Mouse (Mus musculus): ENCODE measurements at regions not wholly inside any gene's neighbourhood (a gene's known extent, or its start where the extent isn't known, plus 50 kb on each side); places are given as distances from the start of the nearest gene placed in this dataset.

DNA sequence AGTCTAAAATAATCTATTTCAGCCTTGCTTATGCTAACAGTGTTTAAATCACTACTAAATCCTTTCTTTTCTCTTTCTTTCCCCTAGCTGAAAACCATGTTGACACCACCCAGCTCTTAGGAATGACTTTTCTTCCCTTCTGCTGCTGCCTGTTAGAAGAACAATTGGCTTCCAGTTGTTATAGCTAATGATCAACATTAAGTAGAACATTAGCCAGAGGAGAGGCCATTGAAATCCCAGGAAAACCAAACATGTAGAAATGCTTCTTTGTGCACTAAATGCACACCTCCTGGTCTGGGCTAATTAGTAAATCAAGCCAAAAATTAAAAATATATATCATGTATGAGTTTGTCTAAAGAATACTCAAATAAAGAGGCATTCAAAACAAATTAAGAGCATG is 703.0 kb upstream of the Arpp21 start:
- no peak for TF ChIP-seq GATA1 (IDR thresholded peaks at IDR 0.05; ENCODE audit: low read length)

DNA sequence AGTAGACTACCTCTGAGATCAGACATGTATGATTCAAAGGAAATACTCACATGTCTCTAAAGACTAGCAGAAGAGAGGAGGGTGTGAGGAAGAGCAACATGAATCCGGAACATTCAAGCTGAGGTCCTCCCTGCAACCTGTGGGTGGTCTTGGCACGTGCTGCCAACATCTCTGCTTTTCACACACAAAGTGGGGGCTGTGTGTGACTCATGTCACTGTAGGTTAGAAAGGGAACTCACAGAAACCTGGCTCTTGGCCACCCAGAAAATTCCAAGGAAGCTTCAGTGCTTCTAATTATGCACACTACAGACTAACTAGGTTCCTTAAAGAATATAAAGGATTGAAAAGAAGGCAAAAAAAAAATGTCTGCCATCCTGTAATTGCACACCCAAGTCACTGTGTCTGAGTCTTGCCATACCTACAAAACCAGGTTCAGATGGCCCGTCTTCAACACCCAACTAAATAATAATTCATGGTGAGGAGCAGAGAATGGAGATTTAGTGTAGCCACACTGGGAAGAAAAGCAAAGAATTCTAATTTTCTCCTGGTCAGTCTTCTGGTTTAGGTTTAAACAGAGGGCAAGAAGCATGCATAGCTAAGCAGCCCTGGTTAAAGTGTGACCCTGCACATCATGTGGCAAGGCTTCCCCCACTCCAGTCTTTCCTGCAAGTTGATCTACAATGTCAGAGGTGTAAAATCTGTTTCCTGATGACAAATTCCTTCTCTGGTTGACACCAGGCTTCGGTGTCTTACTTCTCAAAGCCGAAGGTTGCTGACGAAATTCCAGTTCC is 673.8 kb upstream of the Arpp21 start:
- TF ChIP-seq GATA1 (IDR thresholded peaks at IDR 0.05; ENCODE audit: low read length): no peak

DNA sequence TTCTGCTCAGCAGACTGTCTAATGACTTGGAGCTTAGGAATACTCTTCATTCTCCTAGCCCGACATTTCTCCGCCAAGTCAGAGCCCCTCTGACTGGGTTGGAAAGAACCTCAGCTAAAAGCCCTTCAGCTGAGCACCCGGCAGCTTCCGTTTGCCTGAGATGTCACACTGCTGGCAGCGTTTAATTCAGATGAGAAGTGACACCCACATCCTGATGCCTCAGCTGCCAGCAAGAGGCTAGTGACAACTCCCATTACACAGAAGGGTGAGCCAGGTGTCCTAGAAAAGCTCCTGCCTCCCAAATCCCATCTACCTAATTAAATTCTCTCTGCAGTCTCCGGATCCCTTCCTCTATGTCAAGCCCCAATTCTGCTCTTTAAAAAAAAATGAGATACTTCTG is 670.2 kb upstream of the Arpp21 start:
- no peak for TF ChIP-seq GATA1 (IDR thresholded peaks at IDR 0.05; ENCODE audit: low read length)

DNA sequence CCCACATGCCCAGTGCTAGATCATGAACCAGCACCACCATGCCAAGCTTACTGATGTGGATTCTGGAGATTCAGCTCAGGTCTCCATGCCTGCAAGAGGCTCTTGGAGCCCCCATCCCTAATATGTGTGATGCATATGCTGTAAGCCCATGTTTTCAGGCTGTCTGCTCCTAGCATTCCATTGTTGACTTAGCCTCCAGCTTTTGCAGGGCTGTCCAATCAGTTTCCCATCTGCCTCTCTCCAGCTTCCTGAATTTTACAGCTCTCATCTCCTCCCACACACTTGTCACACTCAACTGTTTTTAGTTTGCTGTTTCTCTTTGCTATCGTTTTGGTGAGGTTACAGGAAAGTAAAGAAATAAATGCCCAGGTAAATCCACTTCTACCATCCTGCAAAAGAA is 629.2 kb upstream of the Arpp21 start:
- TF ChIP-seq GATA1 (IDR thresholded peaks at IDR 0.05; ENCODE audit: low read length): no peak

DNA sequence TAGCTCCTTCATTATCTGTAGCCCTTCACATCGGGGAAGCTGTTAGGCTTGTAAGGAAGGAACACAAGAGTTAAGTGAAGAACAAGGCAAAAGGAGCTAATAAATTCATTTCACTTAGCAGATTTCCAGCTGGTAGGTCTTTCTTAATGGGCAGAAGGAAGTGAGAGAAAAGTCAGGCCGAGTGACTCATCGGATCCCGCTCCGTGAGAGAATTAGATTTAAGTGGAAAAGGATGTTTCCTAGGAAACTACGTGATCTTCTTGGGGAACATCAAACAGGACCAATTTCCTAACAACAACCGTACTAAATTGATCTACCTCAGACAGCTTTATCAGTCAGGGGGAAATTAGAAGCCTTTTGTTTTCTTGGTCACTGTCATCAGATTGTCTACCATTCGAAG is 625.4 kb upstream of the Arpp21 start:
- TF ChIP-seq GATA1 (IDR thresholded peaks at IDR 0.05; ENCODE audit: low read length): no peak

DNA sequence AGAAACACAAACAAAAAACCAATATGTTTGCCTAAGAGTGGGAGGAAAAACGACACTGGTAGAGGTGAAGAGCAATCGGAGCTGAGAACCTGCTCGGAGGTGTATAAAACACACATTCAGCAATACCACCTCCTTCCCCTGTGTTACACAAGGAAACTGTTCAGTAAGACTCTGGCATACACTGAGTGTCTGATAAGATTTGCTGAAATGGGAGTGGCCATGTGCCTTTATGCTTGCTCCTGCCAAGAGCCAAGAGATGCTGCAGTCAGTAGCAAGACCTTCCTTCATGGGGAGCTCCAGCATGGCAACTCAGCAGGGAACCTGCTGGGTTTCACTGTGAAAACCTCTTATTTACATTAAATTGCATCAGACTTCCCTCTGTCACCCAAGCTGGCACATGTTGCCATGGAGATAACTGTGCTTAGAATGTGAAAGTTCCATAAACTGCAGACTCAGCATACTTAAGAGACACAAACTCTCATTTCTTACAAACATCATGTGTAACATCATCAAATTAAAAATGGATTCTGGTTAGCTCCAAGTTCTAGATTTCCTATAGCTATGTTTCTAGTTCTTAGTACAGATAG is 624.7 kb upstream of the Arpp21 start:
- no peak for TF ChIP-seq GATA1 (IDR thresholded peaks at IDR 0.05; ENCODE audit: low read length)

DNA sequence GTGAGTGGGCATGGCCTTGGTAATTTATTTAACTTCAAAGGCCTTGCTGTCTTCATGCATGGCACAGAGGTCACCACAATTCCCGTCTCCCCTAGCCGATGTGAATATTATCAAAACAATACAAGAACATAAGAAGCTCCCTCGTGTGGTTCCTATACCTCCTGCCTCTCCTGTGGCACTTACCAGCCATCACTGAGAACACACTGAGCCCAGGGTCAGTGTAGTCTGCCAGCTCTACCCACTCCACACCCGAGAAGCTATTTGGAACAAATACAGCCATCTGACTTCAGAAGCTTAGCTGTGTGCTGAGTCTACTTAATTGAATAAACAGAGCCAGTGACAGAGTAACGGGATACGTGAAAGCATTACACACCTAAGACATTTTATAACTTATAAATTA is 605.7 kb upstream of the Arpp21 start:
- no peak for TF ChIP-seq GATA1 (IDR thresholded peaks at IDR 0.05; ENCODE audit: low read length)

DNA sequence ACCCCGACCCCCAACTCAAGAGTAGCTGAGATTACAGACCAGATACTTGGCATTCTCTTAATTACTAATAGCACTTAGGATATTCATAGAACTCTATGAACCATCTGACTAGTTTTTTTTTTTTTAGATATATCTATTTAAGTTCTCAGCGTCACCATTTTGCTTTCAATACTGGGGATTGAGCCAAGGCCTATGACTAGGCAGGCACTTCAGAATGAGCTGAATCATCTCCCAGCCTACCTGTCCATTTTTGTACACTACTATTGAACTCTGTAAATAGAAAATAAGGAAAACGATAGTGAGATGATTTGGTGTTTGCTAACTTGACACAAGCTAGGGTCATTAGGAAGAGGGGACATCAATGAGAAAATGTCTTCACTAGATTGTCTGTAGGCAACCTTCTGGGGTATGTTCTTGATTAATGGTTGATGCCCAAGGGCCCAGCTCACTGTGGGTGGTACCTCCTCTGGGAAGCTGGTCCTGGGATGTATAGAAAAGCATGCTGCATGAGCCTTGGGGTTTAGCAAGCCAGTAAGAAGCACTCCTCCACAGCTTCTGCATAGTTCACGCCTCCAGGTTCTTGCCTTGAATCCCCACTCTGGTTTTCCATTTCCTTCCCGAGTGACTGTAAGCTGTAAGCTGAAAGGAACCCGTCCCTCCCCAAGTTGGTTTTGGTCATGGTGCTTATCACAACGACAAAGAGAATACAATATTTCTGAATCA is 603.5 kb upstream of the Arpp21 start:
- TF ChIP-seq GATA1 (IDR thresholded peaks at IDR 0.05; ENCODE audit: low read length): no peak

DNA sequence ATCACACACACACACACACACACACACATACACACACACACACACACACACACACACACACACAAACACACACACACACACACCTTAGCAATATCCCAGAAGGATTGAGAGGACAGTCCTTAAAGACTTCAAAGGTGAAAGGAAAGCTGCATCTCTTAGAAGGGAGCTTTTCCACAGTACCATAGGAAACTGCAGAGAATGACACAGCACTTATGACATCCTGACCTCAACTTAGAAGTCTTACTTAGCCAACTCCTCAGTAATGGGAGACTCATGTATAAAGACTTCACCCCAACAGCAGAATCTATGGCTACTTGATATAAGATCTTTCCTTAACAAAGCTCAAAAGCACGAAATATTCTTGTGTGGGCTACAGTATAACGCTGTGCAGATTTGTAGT is 601.8 kb upstream of the Arpp21 start:
- no peak for TF ChIP-seq GATA1 (IDR thresholded peaks at IDR 0.05; ENCODE audit: low read length)

DNA sequence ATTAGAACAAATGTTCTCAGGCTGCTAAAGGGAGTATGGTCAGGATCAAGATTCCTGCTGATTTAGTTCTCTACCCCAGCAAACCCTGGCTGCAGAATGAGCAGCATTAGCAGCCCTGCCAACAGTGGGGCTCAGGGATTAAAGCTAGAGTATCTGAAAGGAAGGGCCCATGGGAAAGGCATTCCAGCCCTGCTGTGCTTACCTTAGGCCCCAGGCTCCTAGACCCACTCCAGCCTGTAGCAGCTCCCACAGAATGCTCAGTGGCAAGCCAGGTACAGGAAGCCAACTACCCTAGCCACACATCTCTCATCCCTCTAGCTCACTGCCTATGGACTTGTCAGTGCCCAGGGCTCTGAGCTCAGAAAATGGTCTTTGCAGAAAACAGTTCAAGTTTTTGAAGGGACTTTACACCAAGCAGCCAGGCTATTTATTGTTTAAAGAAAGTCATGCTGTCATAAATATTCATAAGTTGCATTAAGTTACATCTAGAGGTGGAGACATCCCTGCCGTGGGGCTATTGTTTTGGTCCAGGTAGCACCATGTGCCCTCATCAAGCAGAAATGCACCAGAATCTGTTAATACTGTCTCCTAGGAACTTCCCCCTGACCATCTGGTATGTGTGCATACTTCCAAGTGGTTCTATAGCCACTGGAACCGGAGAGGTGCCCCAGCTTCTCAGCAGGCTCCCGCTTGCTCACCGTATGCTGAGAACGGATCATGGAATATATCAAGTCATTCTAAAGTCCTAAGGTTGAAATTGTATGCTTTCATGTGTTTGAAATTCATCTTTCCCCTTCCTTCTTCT is 598.9 kb upstream of the Arpp21 start:
- TF ChIP-seq GATA1 (IDR thresholded peaks at IDR 0.05; ENCODE audit: low read length): no peak

DNA sequence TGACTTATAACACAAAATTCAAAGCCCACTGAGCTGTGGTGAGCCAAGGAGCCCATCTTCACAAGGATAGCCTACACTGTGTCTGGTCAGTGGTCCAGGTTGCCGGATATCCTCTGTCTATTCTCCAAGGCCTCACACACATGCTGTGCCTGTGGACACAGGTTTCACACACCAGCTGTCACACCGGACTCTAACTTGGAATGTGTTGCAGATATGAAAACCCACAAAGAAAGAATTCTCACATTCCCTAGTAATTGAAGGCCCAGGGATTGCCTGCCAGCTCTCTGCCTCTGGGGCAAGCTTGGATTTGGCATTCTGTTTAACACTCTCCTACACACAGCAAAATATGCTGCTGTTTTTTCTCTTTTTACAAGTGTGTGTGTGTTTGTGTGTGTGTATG is 595.4 kb upstream of the Arpp21 start:
- TF ChIP-seq GATA1 (IDR thresholded peaks at IDR 0.05; ENCODE audit: low read length): no peak

DNA sequence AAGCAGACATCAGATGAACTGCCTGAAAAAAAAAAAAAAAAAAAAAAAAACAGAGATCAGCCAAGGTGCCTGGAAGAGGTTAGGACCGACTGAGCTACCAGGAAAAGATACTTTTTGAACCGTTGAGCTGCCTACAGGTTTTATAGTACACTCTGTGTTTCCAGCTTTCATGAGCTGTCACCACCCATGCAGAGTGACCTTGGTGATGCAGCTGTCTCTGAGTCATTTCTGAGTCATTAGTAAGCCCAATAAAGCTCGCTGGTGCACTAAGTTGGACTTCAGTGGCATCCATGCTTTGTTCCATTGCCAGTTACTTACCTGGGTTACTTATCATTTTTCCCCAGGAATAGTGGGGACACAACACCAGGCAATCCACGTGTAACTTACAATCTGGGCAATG is 592.9 kb upstream of the Arpp21 start:
- TF ChIP-seq GATA1 (IDR thresholded peaks at IDR 0.05; ENCODE audit: low read length): no peak

DNA sequence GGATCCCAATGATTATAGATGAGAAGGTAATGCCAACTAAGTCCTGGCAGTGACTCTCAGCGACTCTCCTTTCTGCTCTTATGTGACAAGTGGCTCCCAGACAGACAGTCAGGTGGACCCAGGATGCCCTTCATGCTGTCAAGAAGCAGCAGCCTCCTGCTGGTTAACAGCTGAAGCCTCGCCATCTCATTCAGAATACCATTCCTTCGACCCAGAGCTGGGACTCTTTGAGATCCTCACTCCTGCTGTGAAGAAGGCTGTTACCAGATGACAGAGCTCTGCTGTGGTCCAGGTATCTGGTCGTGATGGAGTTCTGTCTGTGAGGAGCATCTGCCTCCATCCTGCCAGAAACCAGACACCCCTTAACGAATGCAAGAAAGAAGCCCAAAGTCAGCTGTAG is 590.9 kb upstream of the Arpp21 start:
- TF ChIP-seq GATA1 (IDR thresholded peaks at IDR 0.05; ENCODE audit: low read length): no peak

DNA sequence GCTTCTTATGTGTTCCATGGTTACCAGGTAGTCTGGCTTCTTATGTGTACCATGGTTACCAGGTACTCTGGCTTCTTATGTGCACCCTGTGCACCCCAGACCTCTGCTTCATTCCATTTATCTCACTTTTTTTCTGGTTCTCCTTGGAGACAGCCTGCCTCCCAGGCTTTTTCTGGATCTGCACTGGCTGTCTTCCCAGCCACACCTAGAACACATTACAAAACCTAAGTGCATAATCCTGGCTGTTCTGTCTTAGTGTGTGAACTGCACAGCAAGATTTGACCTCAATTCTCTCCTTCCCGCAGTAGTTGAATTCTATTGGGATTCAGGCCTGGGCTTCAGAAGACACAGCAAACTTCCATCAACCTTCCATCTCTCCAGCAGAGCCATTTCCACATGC is 586.2 kb upstream of the Arpp21 start:
- no peak for TF ChIP-seq GATA1 (IDR thresholded peaks at IDR 0.05; ENCODE audit: low read length)

DNA sequence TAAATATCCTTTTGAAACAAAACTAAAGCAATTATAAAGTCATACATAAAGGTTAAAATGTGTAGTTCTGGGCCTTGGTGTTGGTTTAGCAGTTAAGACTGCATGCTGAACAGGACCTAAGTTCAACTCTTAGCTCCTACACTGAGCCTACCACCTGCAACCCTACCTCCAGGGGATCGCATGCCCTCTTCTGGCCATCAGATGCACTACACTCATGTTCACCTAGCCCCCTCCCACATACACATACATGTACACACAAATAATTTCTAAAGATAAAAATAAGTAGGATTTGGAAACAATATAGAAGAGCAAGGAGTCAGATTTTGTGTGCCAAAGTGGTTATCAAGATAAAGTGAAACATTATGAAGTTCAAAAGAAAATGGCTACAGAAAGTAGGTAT is 576.2 kb upstream of the Arpp21 start:
- TF ChIP-seq GATA1 (IDR thresholded peaks at IDR 0.05; ENCODE audit: low read length): no peak

Data from G1E-ER4 (cell line).